Mouse (Mus musculus) G1E (cell line): ENCODE measurements around the gene Fbp2.

Experiments
- CTCF ChIP-seq: IDR thresholded peaks from 2 replicates; pipeline ENCODE4 v1.5.1; 2012; ENCODE audit warnings: low read depth, low read length, inconsistent platforms, mixed read lengths
- GATA2 ChIP-seq: IDR thresholded peaks from 2 replicates; pipeline ENCODE4 v1.6.1; 2012; ENCODE audit warnings: low read depth, low read length, inconsistent platforms, borderline replicate concordance
- POLR2AphosphoS5 ChIP-seq: IDR thresholded peaks from 2 replicates; pipeline ENCODE4 v1.6.1; 2012; ENCODE audit warnings: low read depth, low read length, inconsistent platforms; ENCODE audit not compliant: insufficient replicate concordance
- TAL1 ChIP-seq: conservative IDR thresholded peaks from 2 replicates; pipeline ENCODE4 v1.6.1; 2012; ENCODE audit warnings: low read depth, low read length, inconsistent platforms, mixed read lengths

DNA sequence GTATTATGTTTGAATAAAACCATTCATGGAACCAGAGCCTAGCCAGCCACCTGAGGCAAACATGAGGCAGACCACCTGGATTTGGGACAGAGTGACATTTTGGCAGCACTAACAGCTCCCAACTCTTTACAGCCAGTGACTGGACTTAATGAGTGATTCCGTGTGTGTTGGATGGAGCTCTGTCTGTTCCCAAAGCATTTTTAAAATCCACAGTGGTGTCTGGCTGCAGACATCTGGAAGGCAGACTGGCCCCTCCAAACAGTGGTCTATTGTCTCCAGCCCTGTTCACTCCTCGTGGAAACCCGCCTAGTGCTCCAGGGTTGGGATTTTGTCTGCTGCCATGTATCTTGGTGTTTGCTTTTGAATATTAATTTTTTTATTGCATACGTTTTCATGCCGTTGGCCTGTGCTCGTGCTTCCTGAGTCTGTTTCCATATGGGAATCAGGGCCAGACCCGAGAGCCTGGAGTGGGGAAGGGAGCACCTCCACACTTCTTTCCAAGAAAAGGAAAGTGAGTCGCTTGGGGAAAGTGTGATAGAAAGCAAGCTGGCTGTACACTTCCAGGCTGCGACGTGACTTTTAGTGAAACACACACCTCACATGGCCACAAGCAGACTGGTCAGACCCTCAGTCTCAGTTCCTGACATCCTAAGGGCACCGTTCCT lies 7.6 kb upstream of the Fbp2 start:
- TF ChIP-seq CTCF = no peak
- TF ChIP-seq GATA2 = no peak
- TF ChIP-seq TAL1 = no peak
- TF ChIP-seq POLR2AphosphoS5 = no peak
